Mouse (Mus musculus): Measurements from ENCODE around the gene Exosc5.
A peak's percentile ranks its signal among the peaks of the same experiment; 100 is the strongest.

Exosc5 gene

DNA sequence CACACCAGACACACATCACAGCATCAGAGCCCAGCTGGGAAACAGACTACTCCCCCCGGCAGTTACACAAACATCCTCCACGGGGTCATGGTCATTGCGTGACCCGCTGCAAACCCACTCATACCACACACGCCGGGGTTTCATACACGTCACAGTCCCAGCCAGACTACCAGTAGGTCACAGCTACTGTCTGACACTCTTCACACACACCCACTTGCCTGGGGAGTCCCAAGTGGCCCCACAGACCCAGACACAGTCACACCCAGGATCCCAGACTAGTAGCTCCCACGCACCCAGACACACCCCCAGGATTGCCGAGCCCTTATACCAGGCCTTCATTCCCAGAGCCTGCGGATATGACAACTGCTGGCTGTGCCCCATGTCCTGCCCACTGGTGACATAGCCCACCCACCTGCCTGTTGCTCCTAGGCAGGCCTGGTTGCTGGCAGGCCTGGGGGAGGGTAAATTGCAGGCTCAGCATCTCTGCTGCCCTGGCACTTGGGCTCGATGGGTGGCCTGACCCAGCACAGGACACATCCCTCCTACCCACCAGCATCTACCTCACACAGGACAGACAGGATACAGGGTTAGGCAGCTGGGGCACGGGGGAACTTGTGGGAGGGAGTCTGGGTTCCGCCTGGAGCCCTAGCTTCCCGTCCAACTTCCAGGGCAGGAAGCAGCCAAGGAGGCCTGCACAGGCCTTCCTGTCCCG is 48.8 kb downstream of the Exosc5 start:
- no peak for DNase-seq

DNA sequence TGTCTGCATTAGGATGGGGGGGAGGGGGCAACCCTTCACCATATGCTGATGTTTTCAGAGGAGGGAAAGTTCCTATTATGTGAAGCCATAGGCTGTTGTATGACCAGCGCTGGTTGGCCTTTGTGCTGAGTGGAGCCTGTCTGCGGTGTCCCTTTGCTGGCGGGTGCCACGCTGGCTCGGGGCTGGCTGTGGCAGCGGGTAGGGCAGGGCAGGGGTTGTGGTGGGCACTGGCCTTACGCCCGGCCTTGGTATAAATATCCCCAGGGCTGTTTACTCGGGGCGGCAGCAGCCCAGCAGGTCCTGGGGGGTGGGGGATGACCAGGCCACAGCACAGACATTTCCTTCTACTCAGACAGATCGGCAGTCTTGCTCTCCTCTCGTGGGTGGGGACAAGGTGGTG is 51.0 kb downstream of the Exosc5 start:
- DNase-seq: no peak

DNA sequence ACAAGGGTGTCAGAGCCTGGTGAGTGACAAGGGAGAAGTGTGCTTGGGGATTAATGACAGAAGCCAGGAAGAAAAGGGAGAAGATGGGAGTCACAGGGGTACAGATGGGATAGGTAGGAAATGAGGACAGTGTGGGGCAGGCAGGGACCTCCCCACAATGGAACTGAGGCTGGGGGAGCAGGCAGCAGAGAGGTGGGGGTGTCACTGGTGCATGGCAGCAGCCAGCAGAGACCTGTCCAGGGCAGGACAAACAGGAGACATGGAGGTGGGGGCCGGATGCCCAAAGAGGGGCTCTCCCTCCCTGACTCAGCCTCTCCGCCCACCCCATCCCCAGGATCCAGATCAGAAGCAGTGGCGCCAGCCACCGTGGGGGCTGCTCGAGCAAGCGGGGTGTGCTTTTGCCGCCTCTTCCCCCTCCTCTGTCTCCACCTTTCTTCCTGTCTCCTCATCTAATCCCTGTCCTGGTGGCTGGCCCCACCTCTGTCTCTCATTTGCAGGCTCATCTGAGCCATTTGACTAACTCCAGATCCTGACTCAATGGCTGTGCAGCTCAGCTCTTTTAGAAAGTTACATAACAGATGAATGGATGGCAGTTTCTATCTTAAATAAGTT is 51.7 kb downstream of the Exosc5 start:
- DNase-seq: no peak

DNA sequence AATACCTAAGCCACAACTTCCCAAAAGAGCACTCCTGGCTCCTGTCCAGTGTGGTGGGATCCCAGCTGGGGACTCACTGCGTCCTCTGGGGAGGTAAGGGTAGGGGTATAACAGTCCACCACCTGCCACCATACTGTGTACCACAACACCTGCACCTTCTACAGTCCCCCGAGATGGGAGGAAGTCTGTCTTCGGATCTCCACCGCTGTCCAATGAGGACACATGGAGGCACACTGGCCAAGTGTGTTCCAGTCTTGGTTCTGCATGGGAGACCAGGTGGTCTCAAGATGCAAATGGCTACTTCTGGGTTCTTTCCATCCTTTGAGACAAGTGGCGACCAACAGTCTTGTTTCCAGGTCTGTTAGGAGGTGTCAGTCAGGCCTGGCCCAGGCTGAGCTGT is 52.2 kb downstream of the Exosc5 start:
- DNase-seq: no peak

DNA sequence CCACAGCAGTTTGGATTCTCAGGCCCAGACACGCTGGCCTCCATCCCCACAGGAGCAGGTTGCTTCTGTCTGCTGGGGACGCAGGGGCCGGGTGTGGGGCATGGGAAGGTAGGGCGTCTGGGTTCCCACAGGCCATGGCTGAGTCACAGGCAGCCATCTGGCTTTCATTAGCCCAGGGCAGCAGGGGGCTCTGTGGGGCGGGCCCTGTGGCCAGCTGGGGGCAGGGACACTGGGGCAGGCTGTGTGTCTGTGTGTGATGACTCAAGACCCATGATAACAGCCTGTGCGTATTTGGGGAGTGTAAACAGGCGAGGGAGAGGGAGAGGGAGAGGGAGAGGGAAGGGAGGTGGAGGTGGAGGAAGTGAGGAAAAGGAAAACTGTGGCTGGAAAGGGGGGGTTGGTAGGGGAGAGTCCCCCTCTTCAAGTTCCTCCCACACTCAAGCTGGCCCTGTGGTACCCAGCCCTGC is 52.8 kb downstream of the Exosc5 start:
- DNase-seq: no peak

DNA sequence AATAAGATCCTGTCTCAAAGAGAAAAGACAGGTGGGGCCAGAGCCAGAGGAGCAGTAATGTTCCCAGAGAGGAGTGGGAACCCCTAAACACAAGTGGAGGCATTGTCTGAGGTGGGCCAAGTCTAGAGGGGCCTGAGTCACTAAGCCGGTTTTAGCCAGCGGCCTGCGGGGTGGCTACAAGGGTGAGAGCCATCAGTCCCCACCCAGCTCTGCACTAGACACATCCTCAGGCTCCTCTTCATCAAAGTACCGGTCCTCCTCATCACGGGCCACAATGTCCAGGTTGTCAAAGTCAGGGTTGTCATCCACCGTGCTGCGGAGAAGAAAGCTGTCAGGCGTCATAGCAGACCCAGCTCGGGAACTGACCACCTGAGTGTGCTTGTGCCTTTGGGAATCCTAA is 53.8 kb downstream of the Exosc5 start:
- no peak for DNase-seq

DNA sequence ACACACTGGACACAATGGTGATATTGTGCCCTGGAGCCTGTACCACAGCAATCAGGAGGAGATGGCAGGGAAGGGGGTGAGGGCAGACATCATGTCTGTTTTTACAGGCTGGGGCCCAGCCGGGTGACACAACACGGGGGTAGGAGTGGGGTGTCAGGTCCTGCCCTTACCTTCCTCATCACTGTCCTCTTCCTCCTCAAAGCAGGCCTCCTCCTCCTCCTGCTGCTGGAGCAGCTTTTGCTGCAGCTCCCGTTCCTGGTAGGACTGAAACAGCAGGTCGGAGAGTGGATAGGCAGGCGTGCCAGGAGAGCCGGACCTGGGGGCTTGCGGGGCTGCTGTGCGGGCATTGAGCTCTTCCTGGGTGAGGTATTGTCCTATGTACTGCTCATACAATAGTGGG is 55.6 kb downstream of the Exosc5 start:
- DNase-seq: no peak

DNA sequence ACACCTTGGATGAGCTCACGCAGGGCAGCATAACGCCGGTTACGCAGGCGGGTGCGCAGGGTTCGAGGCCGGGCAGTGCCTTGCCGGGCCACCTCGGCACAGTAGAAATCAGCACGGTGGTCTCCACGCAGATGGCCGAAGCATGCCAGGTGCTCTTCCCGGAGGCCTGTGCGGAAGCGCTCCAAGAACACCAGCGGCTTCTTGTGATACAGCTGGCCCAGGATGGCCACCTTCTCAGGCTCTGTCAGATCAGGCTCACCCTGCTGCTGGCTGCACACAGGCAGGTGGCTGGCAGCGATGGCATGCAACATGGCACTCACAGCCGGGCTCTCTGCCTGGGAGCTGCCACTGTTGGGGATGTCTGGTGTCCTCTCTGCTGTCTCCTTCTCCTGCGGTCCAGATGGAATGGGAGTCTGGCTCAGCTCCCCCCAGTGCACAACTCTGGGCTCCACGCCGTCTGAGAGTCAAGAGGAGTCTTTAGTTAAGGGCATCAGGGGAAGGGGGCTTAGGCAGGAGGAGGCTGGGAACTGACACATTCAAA is 56.8 kb downstream of the Exosc5 start:
- DNase-seq: no peak

DNA sequence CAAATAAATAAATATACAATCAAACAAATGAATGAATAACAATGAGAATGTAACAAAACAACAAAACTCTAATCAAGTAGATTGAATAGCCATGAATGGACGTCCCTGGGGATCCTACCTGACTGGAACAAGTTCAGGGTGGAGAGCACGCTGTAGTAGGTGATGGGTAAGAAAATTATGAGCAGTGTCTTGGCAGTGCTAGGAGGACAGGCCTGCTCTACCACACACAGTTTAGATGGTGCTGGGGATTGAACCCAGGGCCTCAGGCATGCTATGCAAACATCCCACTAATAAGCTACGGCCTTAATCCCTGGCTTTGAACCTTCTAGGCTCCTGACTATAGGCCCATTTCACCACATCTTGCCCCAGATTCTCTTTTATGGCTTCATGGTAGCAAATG is 58.5 kb downstream of the Exosc5 start:
- no peak for DNase-seq

DNA sequence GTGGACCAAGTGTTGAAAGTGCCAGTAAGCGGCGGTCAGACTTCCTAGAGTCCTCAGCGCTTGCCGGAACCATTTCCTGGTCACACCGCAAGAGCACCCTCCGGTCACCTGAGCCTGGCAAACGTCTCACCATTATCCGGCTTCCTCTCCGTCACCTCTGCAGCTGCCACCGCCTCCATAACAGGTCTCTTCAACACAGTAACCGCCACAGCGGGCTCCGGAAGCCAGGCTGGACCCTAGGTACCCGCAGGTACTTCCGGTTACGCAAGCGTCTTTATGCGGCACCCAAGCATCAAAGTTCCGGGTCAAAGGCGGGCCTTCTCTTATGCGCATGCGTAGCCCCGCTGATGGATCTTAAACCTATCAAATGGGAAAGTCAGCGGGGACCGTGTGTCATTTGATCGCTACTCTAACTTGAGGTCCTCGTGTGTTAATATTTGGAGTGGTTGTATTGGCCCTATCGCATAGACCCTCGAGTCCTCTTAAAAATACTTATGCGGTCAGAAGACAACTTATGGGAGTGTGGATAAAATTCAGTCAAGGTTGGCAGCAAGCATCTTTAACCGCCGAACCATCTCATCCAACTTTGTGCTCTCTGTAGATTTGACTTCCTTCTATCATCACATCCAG is 59.9 kb downstream of the Exosc5 start, which contains the start of gene Ccdc97:
Gene Ccdc97 (minus strand): TSS at position 301 of the 630 bp plus-strand sequence.
- peak; percentile 89 for DNase-seq

DNA sequence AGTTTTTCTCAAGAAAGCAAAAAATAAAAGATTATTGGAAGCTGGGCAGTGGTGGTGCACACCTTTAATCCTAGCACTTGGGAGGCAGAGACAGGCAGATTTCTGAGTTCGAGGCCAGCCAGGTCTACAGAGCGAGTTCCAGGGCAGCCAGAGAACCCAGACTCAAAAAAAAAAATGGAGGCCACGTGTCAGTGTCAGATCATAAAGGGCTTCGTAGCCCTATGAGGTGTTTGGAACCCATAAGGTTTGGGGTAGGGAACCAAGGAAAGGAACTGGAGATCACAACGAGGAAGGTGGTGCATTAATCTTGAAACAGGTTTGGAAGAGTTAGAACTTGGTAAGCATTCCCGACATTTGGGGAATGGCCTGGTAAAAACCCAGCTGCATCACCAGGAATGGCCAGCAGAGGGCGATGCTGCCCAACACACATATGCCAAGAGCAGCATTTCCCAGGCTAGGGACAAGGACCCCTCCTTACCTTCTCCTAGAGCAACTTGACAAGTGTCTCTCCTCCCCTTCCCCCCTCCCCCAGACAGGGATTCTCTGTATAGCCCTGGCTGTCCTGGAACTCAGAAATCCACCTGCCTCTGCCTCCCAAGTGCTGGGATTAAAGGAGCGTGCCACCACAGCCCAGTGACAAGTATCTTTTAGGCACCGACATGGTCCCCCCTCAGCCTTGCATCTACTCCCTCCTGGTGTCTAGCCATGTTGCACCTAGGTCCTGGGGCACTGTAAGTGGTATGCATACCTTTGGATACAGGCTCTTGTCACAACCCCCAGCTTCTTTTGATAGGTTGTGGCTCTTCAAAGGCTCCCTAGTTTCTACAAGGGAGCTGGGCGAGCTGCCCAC is 61.0 kb downstream of the Exosc5 start:
- DNase-seq: peak; percentile 87

DNA sequence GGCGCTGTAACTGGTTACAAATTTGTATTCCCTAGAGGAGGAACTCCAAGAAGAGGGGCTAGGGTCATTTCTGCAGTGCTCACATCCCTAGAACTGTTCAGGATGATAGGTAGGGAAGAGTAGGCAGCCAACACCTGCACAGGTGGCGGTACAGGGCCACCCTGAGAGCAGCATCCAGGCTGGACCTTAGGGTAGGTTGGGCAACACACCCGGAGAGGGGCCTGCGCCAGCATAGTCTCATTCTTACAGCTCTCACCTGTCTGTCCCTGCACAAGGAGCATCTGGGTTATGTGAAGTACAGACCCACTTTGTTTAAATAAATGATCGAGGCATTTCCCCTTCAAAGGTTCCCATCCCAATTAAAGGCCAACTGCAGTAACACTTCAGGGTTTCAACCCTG is 61.8 kb downstream of the Exosc5 start:
- no peak for DNase-seq
